Mouse (Mus musculus) liver, embryonic 14.5 days (tissue): ENCODE data around the gene Prkg1. TPM values are rescaled to one million over a fixed set of nuclear protein-coding genes. Genes with fewer than 3 reads are reported as not detected.

ENCODE experiments used
- ATAC-seq: fragments of 200-750 bp; cut with Nextera tagmentation; 2 replicates; pipeline ENCODE4 v1.8.0; 2017; ENCODE audit warnings: moderate number of reproducible peaks, mild to moderate bottlenecking, moderate library complexity; ENCODE audit not compliant: insufficient read depth
- DNase-seq, 3 experiments: peaks; one replicate each; pipeline ENCODE4 v3.0.0-alpha.2; 2012 to 2013; ENCODE audit warnings: low read depth in 3 of 3, low spot score in 3 of 3
- H3K27ac ChIP-seq: fragments of 300-500 bp; sonication (generic); 2 replicates; pipeline ENCODE4 v1.5.1; 2014; ENCODE audit warnings: moderate library complexity, mild to moderate bottlenecking, control low read depth, inconsistent platforms
- H3K27me3 ChIP-seq: fragments of 300-500 bp; sonication (generic); 2 replicates; pipeline ENCODE4 v1.6.1; 2014; ENCODE audit warnings: mild to moderate bottlenecking, low read length, moderate library complexity; ENCODE audit not compliant: control insufficient read depth, insufficient read depth
- H3K36me3 ChIP-seq: fragments of 300-500 bp; sonication (generic); replicated peaks from 2 replicates; pipeline ENCODE4 v1.6.1; 2014; ENCODE audit warnings: low read depth; ENCODE audit not compliant: control insufficient read depth, insufficient read depth
- H3K4me1 ChIP-seq, 2 experiments: fragments of 200-500 bp in 1 of 2; fragments of 300-500 bp in 1 of 2; sonication (generic) in 1 of 2; replicated peaks; 2 replicates each; pipeline ENCODE4 v1.6.1; 2012 to 2014; ENCODE audit warnings: antibody characterized with exemption in 1 of 2, inconsistent platforms in 1 of 2, low read length in 1 of 2; ENCODE audit not compliant: control insufficient read depth in 2 of 2, insufficient read depth in 2 of 2
- H3K4me2 ChIP-seq: fragments of 300-500 bp; sonication (generic); 2 replicates; pipeline ENCODE4 v1.6.1; 2014; ENCODE audit warnings: low read depth, mild to moderate bottlenecking, control low read depth, moderate library complexity
- H3K4me3 ChIP-seq, 2 experiments: fragments of 200-500 bp in 1 of 2; fragments of 300-500 bp in 1 of 2; sonication (generic) in 1 of 2; 2 replicates each; pipeline ENCODE4 v1.5.1; 2012 to 2014; ENCODE audit warnings: low read depth in 2 of 2, low read length in 2 of 2, mild to moderate bottlenecking in 2 of 2, control low read depth in 1 of 2, inconsistent platforms in 1 of 2, moderate library complexity in 1 of 2; ENCODE audit not compliant: insufficient read depth in 1 of 2
- H3K9ac ChIP-seq: fragments of 300-500 bp; sonication (generic); replicated peaks from 2 replicates; pipeline ENCODE4 v1.6.1; 2014; ENCODE audit warnings: mild to moderate bottlenecking, control low read depth, moderate library complexity
- H3K9me3 ChIP-seq: fragments of 300-500 bp; sonication (generic); 2 replicates; pipeline ENCODE4 v1.6.1; 2016; ENCODE audit warnings: low read length, mixed read lengths; ENCODE audit not compliant: control insufficient read depth
- CTCF ChIP-seq: IDR thresholded peaks from 2 replicates; pipeline ENCODE4 v1.5.1; 2016; ENCODE audit warnings: antibody characterized with exemption, low read depth, control low read depth
- EP300 ChIP-seq: IDR thresholded peaks from 2 replicates; pipeline ENCODE4 v1.6.1; 2016; ENCODE audit warnings: antibody characterized with exemption, low read depth
- WGBS: fragments of 180-500 bp; shearing (Covaris S2); extraction: QIAGEN DNeasy Blood & Tissue Kit; methylation state at CpG from one replicate; pipeline ENCODE4 v1.1.7; 2014; ENCODE audit not compliant: insufficient replicate concordance; 5-methylcytosine and 5-hydroxymethylcytosine counted together
- polyA plus RNA-seq, 2 experiments: library from polyadenylated mRNA; depleted of rRNA in 1 of 2; stranded (reverse) in 1 of 2; unstranded in 1 of 2; fragments of >200 nt; fragmentation: Nextera tagmentation in 1 of 2; extraction: Ambion mirVana in 1 of 2; gene quantifications; 2 replicates each; pipeline versions ENCODE4 v1.2.1 to v1.2.3; 2012 to 2014

Prkg1 gene
- polyA plus RNA-seq, 2 experiments = 0.47 to 0.50 TPM

DNA sequence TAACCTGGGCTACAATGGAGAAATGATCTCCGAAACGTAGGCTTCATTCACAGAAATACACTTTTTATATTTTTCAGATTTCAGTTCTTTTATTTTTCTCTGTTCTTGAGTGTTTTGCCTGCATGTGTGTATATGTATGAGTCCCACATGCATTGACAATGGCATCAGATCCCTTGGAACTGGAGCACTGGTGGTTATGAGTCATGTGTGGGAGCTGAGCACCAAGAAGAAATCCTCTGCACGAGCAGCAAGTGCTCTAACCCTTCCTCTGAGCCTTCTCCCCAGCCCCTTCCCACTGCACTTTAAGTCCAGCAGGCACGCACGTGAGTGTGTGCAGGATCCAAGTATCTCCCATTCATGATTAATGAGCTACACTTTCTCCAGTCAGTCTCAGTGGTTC is 93.1 kb downstream of the Prkg1 start:
- H3K4me1 ChIP-seq = no peaks in the 10 kb centered on the region
- no peaks in the 10 kb centered on the region for H3K9me3 ChIP-seq
- H3K27me3 ChIP-seq = no peaks in the 10 kb centered on the region
- DNase-seq (no peak), ATAC-seq (no peak)
- no peak overlapping the region for H3K4me2 ChIP-seq
- H3K36me3 ChIP-seq = no peaks in the 10 kb centered on the region
- H3K27ac ChIP-seq = no peak overlapping the region
- H3K4me3 ChIP-seq = no peak overlapping the region
- no peak overlapping the region for H3K9ac ChIP-seq
- no peak for TF ChIP-seq EP300
- TF ChIP-seq CTCF = no peak
- WGBS = 53% methylated on average over 5 of the region's 5 CpGs

- ATAC-seq = no peak
- no peak overlapping the region for H3K9ac ChIP-seq
- peak overlapping the region; percentile 40 to 42; a peak in 2 of 4 replicates for H3K4me3 ChIP-seq
- H3K27me3 ChIP-seq = peaks cover 21% of the 10 kb centered on the region
- H3K4me2 ChIP-seq = peak overlapping the region; percentile 59
- no peaks in the 10 kb centered on the region for H3K36me3 ChIP-seq
- TF ChIP-seq EP300 (no peak), CTCF (no peak)
- DNase-seq = no peak
- 19% methylated on average over 8 of the region's 8 CpGs for WGBS
- H3K9me3 ChIP-seq = no peaks in the 10 kb centered on the region
- H3K27ac ChIP-seq = no peak overlapping the region
- H3K4me1 ChIP-seq = no peaks in the 10 kb centered on the region
Observed at GRCm38 (mm10) chr19:31665007-31665406, 99.8 kb downstream of the Prkg1 start.

GRCm38 (mm10) chr19:31664159-31664991 is 100.5 kb downstream of the Prkg1 start:
- H3K4me1 ChIP-seq = no peaks in the 10 kb centered on the region
- peak overlapping the region; percentile 59 for H3K4me2 ChIP-seq
- TF ChIP-seq CTCF = no peak
- TF ChIP-seq EP300 = no peak
- peaks cover 21% of the 10 kb centered on the region for H3K27me3 ChIP-seq
- peak overlapping the region; percentile 40 to 42 for H3K4me3 ChIP-seq
- no peaks in the 10 kb centered on the region for H3K36me3 ChIP-seq
- no peak overlapping the region for H3K9ac ChIP-seq
- H3K27ac ChIP-seq = no peak overlapping the region
- H3K9me3 ChIP-seq = no peaks in the 10 kb centered on the region
- no peak for DNase-seq
- ATAC-seq = 0 out of 2 replicates have a peak, but pooled peaks have one; percentile 28
- 1% methylated on average over 52 of the region's 52 CpGs for WGBS

DNA sequence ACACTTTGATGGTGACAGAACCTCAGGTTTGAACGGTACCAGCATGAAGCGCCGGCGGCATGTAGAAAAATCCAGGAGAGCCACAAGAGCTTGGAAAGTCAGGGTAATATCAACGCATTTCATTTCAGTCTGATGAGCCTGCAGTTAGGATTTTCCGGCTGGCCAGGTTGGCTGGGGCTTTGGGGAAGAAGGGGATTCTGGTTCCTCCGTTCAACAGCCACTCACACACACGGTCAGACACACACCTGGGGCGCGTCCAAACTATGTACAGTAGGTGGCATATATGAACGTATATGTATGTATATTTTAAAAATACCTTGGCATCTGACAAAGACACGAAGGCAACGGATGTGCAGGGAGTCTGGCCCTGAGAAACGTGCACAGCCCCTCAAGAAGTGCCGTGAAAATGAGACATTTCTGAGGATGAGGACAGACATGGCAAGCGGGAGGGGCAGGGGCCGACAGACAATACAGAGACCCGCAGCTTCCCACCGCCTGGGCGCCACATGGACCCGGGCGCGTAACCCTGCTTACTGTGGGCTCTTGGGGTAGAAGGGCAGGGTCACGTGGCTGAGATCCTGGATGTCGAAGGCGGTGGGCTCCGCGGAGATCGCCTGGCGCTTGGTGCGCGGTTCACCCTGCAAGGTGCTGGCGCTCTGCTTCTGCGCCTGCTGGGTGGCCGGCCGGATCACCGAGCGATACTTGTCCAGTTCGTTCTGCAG is 101.2 kb downstream of the Prkg1 start:
- WGBS = 9% methylated on average over 39 of the region's 39 CpGs
- Histone ChIP-seq H3K36me3 (no peaks in the 10 kb centered on the region), H3K9ac (no peak overlapping the region), H3K27me3 (peaks cover 21% of the 10 kb centered on the region), H3K4me3 (peak overlapping the region; percentile 40 to 42), H3K27ac (no peak overlapping the region), H3K9me3 (no peaks in the 10 kb centered on the region), H3K4me2 (peak overlapping the region; percentile 59), H3K4me1 (no peaks in the 10 kb centered on the region)
- no peak for ATAC-seq
- no peak for DNase-seq
- no peak for TF ChIP-seq EP300
- no peak for TF ChIP-seq CTCF

GRCm38 (mm10) chr19:31662802-31663201 is 102.0 kb downstream of the Prkg1 start:
- no peaks in the 10 kb centered on the region for H3K36me3 ChIP-seq
- H3K27ac ChIP-seq = no peak overlapping the region
- peaks cover 21% of the 10 kb centered on the region for H3K27me3 ChIP-seq
- WGBS = 39% methylated on average over 2 of the region's 2 CpGs
- H3K4me2 ChIP-seq = no peak overlapping the region
- no peak for ATAC-seq
- DNase-seq = no peak
- no peaks in the 10 kb centered on the region for H3K4me1 ChIP-seq
- no peaks in the 10 kb centered on the region for H3K9me3 ChIP-seq
- H3K9ac ChIP-seq = no peak overlapping the region
- H3K4me3 ChIP-seq = no peak overlapping the region
- TF ChIP-seq CTCF = no peak
- no peak for TF ChIP-seq EP300
